Comparison of ENCODE assay signal across 22 mouse cellular contexts in genomic region chr14:66558393-66558792, GRCm38 (mm10).
DNase-seq lines count a peak whose midpoint lies in the region; ATAC-seq lines count a peak whose summit lies in the region.
"Had no signal": no experiment of that assay in that cellular context is flagged by ENCODE, and none has a peak within 500 bp of the region (broad histone marks: within the 10 kb centered on the region; RNA-seq: fewer than 3 reads in every experiment).

No protein-coding gene starts in this region.

- H3K4me2 ChIP-seq in hindbrain, embryonic 14.5 days (replicated peaks) = no peak overlapping the region
- H3K4me2 ChIP-seq: heart, embryonic 13.5 days; hindbrain, embryonic 12.5 days; kidney, embryonic 15.5 days; midbrain, embryonic 11.5 days; stomach, embryonic 15.5 days had no signal

- no peaks in the 10 kb centered on the region for H3K27me3 ChIP-seq in hindbrain, embryonic 14.5 days (ENCODE audit: control insufficient read depth, insufficient read depth, low read length)
- H3K27me3 ChIP-seq: heart, embryonic 13.5 days; hindbrain, embryonic 12.5 days; stomach, embryonic 15.5 days had no signal

- 93% methylated on average over 5 of the region's 5 CpGs for WGBS in hindbrain, embryonic 14.5 days

- ATAC-seq in frontal cortex, adult (ENCODE audit: low TSS enrichment) = peak; percentile 83
- ATAC-seq in hindbrain, embryonic 14.5 days (ENCODE audit: low FRiP score) = no peak
- ATAC-seq: lung, postnatal 0 days had no signal

- H3K27ac ChIP-seq in hindbrain, embryonic 14.5 days = no peak overlapping the region
- H3K27ac ChIP-seq: heart, embryonic 13.5 days; hindbrain, embryonic 12.5 days; kidney, embryonic 15.5 days; stomach, embryonic 15.5 days had no signal

- no peaks in the 10 kb centered on the region for H3K4me1 ChIP-seq in hindbrain, embryonic 14.5 days (replicated peaks; ENCODE audit: control insufficient read depth, insufficient read depth, low read length)
- H3K4me1 ChIP-seq: heart, embryonic 13.5 days; hindbrain, embryonic 12.5 days; kidney, embryonic 15.5 days; stomach, embryonic 15.5 days had no signal

- DNase-seq in frontal cortex, postnatal 10 days (ENCODE audit: low spot score in 2 of 2) = no peak
- peak; percentile 60 for DNase-seq in right cerebral cortex, adult 18-20 months
- no peak for DNase-seq in right cerebral cortex, postnatal 4 days
- peak; percentile 50 to 55 for DNase-seq in right cerebral cortex, adult 2 months (ENCODE audit: low spot score in 2 of 2)
- no peak for DNase-seq in hindbrain, embryonic 14.5 days (ENCODE audit: low spot score)
- no peak for DNase-seq in Muller cell, postnatal 12 days (ENCODE audit: inconsistent ontology term)
- no peak for DNase-seq in urinary bladder, adult 18-20 months (ENCODE audit: low spot score in 2 of 2)
- DNase-seq: adrenal gland, postnatal 25 days; cerebellum, adult 11-12 months; cerebellum, postnatal 10 days; kidney, adult 11 months; kidney, postnatal 36 days; layer of hippocampus, adult 9-11 months; thymus, adult 18-20 months; thymus, postnatal 36 days had no signal

- H3K9me3 ChIP-seq in hindbrain, embryonic 14.5 days (ENCODE audit: control insufficient read depth, low read length) = no peaks in the 10 kb centered on the region
- H3K9me3 ChIP-seq: heart, embryonic 13.5 days; hindbrain, embryonic 12.5 days; kidney, embryonic 15.5 days; stomach, embryonic 15.5 days had no signal

- H3K9ac ChIP-seq in hindbrain, embryonic 14.5 days = no peak overlapping the region
- H3K9ac ChIP-seq: heart, embryonic 13.5 days; hindbrain, embryonic 12.5 days; kidney, embryonic 15.5 days; stomach, embryonic 15.5 days had no signal

- H3K4me3 ChIP-seq in hindbrain, embryonic 14.5 days (replicated peaks; ENCODE audit: low read length) = no peak overlapping the region
- H3K4me3 ChIP-seq: heart, embryonic 13.5 days; hindbrain, embryonic 12.5 days; kidney, embryonic 15.5 days; stomach, embryonic 15.5 days had no signal

- no peaks in the 10 kb centered on the region for H3K36me3 ChIP-seq in hindbrain, embryonic 14.5 days (replicated peaks; ENCODE audit: control insufficient read depth, insufficient read depth)
- H3K36me3 ChIP-seq: heart, embryonic 13.5 days; hindbrain, embryonic 12.5 days; kidney, embryonic 15.5 days; stomach, embryonic 15.5 days had no signal

Comparison
In these comparisons a context has a peak if more than half of its experiments do, and no peak if none do; other contexts are left out.
1. DNase-seq: peak in right cerebral cortex, adult 18-20 months (single experiment) and right cerebral cortex, adult 2 months (2 of 2); none in frontal cortex, postnatal 10 days (0 of 2), right cerebral cortex, postnatal 4 days (single experiment), hindbrain, embryonic 14.5 days (single experiment), Muller cell, postnatal 12 days (single experiment) and urinary bladder, adult 18-20 months (0 of 2).